Mouse (Mus musculus) forelimb bud, embryonic 11.5 days (tissue): Measurements from ENCODE around the gene Cwc25.
"Not testable (repeated sequence)": the region's sequence is repeated elsewhere in the genome, so short reads cannot be mapped to it uniquely, and the experiment has no call there.

Experiments used
- DNase-seq: peaks from one replicate; pipeline ENCODE4 v3.0.0-alpha.2; 2012; ENCODE audit warnings: low read depth, low spot score

Gene Cwc25

GRCm38 (mm10) chr11:97801409-97802193 lies 35.2 kb upstream of the Cwc25 start:
- DNase-seq = no peak

GRCm38 (mm10) chr11:97800691-97801408 lies 34.5 kb upstream of the Cwc25 start:
- DNase-seq = no peak

GRCm38 (mm10) chr11:97799994-97800690 lies 33.8 kb upstream of the Cwc25 start:
- peak; percentile 54 for DNase-seq

- peak; percentile 80 for DNase-seq
These were observed 33.0 kb upstream of the Cwc25 start for GRCm38 (mm10) chr11:97799146-97799993.

GRCm38 (mm10) chr11:97798782-97799145 lies 32.4 kb upstream of the Cwc25 start, which contains the start of gene Lasp1:
Gene Lasp1 (plus strand): TSS chr11:97799000.
- DNase-seq = peak; percentile 89

GRCm38 (mm10) chr11:97798083-97798435 lies 31.7 kb upstream of the Cwc25 start:
- no peak for DNase-seq

- no peak for DNase-seq
These were observed 31.2 kb upstream of the Cwc25 start for GRCm38 (mm10) chr11:97797369-97798082.

- peak; percentile 67 for DNase-seq
These were observed 30.6 kb upstream of the Cwc25 start for GRCm38 (mm10) chr11:97796910-97797309.

- DNase-seq = peak; percentile 65
These were observed 26.8 kb upstream of the Cwc25 start for GRCm38 (mm10) chr11:97793165-97793564.

- DNase-seq = not testable (repeated sequence)
These were observed 24.6 kb upstream of the Cwc25 start for GRCm38 (mm10) chr11:97790778-97791438.

- DNase-seq = no peak
These were observed 23.4 kb upstream of the Cwc25 start for GRCm38 (mm10) chr11:97789727-97790126.

- DNase-seq = no peak
These were observed 21.6 kb upstream of the Cwc25 start for GRCm38 (mm10) chr11:97787961-97788360.

- DNase-seq = no peak
These were observed 16.2 kb upstream of the Cwc25 start for GRCm38 (mm10) chr11:97782564-97782895.

- DNase-seq = peak; percentile 98
These were observed 15.6 kb upstream of the Cwc25 start, which contains the start of gene Rpl23 for GRCm38 (mm10) chr11:97781832-97782563. Gene Rpl23 (minus strand): TSS chr11:97782437.

- DNase-seq = no peak
These were observed 15.1 kb upstream of the Cwc25 start for GRCm38 (mm10) chr11:97781478-97781831.

- no peak for DNase-seq
These were observed 13.8 kb upstream of the Cwc25 start for GRCm38 (mm10) chr11:97779968-97780701.

GRCm38 (mm10) chr11:97778918-97779317 lies 12.6 kb upstream of the Cwc25 start:
- DNase-seq = no peak

GRCm38 (mm10) chr11:97777129-97777529 lies 10.8 kb upstream of the Cwc25 start:
- DNase-seq = no peak
